Mouse (Mus musculus) gonadal fat pad, adult 2 months (tissue): ENCODE results near the gene Cyfip2. TPM values are rescaled to one million over a fixed set of nuclear protein-coding genes. Genes with fewer than 3 reads are reported as not detected.
A peak's percentile ranks its signal among the peaks of the same experiment; 100 is the strongest.
"Not testable (repeated sequence)": the region's sequence is repeated elsewhere in the genome, so short reads cannot be mapped to it uniquely, and the experiment has no call there.

Experiments
- DNase-seq: peaks from one replicate; pipeline ENCODE4 v3.0.0-alpha.2; 2012; ENCODE audit warnings: low read depth
- polyA plus RNA-seq: library from polyadenylated mRNA; depleted of rRNA; stranded (reverse); fragments of >200 nt; gene quantifications from 2 replicates; pipeline ENCODE4 v1.2.3, GENCODE M21; 2012; rRNA removed

Cyfip2 gene
- polyA plus RNA-seq, 1 experiment = 1.5 TPM

DNA sequence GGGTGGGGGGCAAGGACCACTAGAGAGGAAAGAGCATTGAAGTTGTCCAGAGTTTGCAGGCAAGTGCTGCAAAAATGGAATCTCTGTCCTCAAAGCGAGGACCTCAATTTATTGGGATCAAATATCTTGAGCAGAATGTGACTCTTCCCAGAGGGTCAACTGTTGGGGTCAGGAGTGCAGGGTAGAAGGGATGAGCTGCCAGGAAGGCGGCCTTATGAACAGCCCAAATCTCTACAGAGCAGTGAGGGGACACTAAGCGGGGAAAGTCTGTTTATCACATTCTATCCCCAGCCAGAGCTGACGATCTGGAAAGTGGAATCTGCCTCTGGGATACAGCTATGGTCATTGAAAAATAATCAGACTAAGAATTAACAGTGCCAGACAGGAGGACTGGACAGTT is 118.5 kb downstream of the Cyfip2 start:
- DNase-seq = no peak

- DNase-seq = no peak
Measured at GRCm38 (mm10) chr11:46188283-46188682, 124.4 kb downstream of the Cyfip2 start.

DNA sequence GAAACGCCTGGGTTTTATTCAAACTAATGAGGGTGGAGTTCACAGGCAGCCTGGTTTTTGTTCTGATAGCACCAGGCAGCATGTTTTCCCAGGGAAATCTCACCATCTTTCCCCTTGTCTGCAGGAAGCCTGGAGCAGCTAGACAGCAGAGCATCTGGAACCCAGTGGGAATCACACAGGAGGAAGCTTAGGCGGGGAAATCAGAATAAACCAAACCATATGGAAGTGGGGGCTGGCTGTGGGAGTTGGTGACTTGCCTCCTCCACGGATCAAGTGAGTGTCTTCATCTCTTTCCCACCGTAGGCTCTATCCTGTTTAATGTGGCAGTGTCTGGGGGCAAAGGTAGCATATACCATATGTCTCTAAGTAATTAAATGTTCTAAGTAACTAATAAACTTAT is 127.2 kb downstream of the Cyfip2 start:
- no peak for DNase-seq

GRCm38 (mm10) chr11:46184946-46185345 is 127.7 kb downstream of the Cyfip2 start:
- DNase-seq = no peak

DNA sequence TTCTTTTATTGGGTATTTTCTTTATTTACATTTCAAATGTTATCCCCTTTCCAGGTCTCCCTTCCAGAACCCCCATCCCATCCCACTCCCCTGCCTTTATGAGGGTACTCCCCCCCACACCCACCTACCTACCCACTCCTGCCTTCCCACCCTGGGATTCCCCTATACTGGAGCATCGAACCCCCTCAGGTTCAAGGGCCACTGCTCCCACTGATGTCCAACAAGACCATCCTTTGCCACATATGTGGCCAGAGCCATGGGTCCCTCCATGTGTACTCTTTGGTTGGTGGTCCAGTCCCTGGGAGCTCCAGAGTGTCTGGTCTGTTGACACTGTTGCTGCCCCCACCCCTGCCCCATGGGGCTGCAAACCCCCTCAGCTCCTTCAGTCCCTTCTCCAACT is 130.6 kb downstream of the Cyfip2 start:
- DNase-seq = not testable (repeated sequence)

GRCm38 (mm10) chr11:46177246-46178043 is 135.2 kb downstream of the Cyfip2 start:
- DNase-seq = peak; percentile 88

DNA sequence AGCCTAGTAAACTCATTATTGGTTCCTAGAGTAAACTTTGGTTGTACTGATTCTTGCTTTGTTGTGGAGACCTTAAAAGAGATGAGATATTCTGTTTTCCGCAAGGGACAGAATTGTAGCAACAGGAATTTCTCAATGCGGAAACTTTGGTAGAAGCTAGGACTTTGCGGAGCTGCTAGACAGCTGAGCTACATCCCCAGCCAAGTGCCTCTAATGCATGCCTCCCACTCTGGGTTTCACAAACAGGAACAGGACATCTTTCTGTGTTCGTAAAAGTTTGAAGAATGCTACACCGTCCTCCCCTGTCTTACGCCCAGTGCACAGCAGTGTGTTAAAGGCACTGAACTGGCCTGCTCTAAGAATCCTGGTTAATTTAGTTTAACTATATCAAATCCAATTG is 136.5 kb downstream of the Cyfip2 start:
- no peak for DNase-seq

DNA sequence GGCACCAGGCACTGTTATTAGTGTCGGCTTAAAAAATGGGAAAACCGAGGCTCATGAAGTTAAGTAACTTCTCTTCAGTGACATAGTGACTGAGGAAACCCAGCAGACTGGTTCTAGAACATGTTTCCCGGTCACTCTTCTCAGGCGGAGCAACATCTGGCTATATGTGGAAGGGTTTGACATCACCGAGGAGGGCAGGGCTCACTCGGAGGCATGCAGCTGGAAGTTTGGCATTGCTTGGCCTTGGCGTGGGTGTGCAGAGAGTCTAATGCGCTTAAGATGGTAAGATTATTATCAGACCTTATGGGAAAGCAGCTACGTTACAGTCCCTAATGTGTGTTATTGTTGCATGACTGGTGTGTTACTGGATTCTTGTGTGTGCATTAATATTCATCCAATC is 140.5 kb downstream of the Cyfip2 start:
- no peak for DNase-seq

DNA sequence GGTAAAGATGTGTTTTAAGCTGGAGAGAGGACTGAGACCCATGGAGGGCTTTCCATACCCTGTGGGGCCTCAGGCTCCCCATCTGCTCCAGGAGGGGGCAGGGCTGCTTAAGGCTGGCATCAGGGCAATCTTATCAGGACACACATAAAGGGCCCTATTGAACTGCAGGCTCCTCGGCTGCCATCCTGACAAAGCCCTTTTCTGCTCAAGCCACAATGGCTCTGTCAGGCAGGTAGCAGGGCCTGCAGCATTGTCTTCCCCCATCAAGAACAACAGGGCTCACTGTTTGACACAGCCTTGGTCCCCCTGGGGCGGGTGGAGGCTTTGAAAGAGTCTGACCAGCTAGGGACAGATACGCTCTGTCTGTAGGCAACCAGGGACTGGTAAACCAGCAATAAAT is 142.8 kb downstream of the Cyfip2 start:
- no peak for DNase-seq

GRCm38 (mm10) chr11:46168506-46168905 is 144.2 kb downstream of the Cyfip2 start:
- no peak for DNase-seq

DNA sequence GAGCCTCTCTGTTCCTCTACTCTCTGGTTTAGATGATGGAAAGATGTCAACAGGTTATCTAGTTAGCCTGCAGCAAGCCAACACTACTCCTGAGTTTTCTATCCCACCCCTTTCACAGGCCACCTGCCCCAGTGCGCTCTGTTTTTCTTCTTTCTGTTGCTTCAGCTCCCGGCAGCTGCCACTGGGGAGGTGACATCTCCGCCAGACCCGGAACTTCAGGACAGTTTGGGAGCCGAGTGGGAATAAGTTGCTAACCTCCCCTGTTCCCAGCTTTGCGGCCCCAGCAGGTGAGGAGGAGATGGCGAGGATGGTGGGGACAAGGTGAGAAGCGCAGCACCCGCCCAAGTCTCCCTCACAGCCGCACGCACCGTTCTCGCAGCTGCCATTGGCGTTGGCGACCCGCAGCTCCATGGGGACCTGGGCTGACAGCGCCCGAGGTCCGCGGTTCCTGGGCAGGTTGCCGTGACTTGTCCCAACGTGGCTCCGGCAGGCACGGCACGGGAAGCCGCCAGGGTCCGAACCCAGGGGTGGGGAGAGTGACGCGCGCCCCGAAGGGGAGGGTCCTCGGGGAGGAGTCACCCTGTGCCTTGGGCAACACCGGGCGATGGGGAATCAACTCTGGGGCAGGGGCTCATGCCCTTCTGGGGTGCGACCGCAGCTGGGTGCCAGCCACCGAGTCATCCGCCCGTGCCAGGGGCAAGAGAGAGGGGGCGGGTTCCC is 146.6 kb downstream of the Cyfip2 start, which contains the start of gene Nipal4:
Gene Nipal4, minus strand, starts transcription at position 643 of the 720 bp plus-strand sequence.
- DNase-seq = no peak

- DNase-seq = no peak
Measured at GRCm38 (mm10) chr11:46157462-46157861, 155.2 kb downstream of the Cyfip2 start.

DNA sequence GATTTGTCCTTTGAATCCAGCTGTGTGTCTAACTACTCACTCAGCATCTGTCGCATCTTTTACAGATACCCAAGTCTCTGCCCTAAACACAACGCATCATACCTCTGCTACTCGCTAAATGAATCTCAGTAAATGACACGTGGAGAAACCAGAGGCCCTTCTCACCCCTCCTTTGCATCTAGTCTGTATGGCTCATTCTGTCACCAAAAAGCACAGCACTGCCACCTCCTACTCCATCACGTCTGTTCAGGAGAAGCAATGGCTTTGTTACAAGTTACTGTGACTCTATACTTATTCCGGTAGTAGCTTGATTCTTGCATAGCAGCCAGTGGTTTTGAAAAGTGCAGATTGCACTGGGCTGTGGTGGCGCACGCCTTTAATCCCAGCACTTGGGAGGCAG is 155.7 kb downstream of the Cyfip2 start:
- DNase-seq = no peak

DNA sequence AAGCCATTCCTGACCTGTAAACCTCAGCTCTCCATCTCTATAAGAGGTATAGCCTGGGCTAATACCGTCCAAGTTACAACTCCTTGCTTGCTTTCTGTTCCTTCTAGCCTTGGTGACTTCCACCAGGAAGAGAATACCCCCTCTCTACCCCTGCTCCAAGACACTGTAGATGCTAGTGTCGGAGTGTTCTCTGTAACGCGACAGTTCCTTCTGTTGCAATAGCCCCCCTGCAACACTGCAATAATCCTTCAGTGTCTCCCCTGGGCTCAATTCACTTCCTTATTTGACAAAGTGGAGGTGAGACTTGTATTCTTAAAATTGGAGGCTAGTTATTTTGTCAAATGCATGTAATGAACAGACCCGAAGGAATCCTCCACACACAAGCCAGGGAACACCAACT is 166.0 kb downstream of the Cyfip2 start:
- DNase-seq = no peak

DNA sequence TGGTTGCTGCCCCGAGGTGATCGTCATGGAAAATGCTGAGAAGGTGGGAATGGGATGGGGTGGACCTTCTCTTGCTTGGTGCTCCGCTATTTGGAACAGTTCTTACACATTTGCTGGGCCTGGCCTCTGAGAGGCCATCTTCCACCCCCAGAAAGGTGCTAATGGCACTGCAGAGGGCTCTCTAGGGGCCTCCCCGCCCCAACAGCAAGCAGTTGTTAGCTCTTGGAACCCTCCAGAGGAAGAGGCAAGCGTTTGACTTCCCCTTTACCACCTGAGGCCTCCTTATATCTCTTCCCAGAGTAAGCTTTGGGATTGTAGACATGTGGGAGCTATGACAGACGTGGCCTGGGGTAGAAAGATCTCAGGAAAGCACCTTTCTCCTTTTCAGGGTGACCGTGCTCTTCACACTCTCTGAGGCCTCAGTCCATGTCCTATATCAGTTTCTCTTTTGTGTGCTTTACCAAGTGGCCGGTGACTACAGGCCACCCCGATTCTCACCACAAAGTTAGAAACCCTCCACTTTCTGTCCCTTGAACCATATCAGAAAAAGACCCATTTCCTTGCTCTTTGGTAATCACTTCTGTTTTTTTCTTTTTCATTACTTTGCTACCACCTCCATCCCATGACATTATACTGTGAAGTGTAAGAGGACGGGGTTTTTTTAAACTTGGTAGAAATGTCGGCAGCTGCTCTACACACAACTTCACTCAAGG is 167.3 kb downstream of the Cyfip2 start:
- DNase-seq = no peak

Other genes starting within 250 kb of the Cyfip2 start
- gene Nipal4, start 146.4 kb downstream of the Cyfip2 start, polyA plus RNA-seq = 3.3 and 4.4 TPM in 2 replicates
- 0.05 TPM in 1 of 2 replicates, not detected in the other for gene Fndc9, start 77.3 kb downstream of the Cyfip2 start, polyA plus RNA-seq
- gene Itk, start 76.7 kb upstream of the Cyfip2 start, polyA plus RNA-seq = 0.19 and 0.20 TPM in 2 replicates
- 0.31 and 0.37 TPM in 2 replicates for gene Fam71b, start 83.7 kb upstream of the Cyfip2 start, polyA plus RNA-seq
- 15.2 and 15.9 TPM in 2 replicates for gene Med7, start 124.1 kb upstream of the Cyfip2 start, polyA plus RNA-seq
- 0.14 and 0.22 TPM in 2 replicates for gene Havcr2, start 142.1 kb upstream of the Cyfip2 start, polyA plus RNA-seq
- gene Gm12169, start 211.4 kb upstream of the Cyfip2 start, polyA plus RNA-seq = not detected in 2 replicates